Mouse (Mus musculus): ENCODE results near the gene Slc9a2. TPM values are rescaled to one million over a fixed set of nuclear protein-coding genes. Genes with fewer than 3 reads are reported as not detected.
A peak's percentile ranks its signal among the peaks of the same experiment; 100 is the strongest.
"Not testable (repeated sequence)": the region's sequence is repeated elsewhere in the genome, so short reads cannot be mapped to it uniquely, and the experiment has no call there.

Slc9a2 gene
- total RNA-seq, 4 experiments from 2014 or later = 13.8 to 24.5 (median 17.3) TPM

DNA sequence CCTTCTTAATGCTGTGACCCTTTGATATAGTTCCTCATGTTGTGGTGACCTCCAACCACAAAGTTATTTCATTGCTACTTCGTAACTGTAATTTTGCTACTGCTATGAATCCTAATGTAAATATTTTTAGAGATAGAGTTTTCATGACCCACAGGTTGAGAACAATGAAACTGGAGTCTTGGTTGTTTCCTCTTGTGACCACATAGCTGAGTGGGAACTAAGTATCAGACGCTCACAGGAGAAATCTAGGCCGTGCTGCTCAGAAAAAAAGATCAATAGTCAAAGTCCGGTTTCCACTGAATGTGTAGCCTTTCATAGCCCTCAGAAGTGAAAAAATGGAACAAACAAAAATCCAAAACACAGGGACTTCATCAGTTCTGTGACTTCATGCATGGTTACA is 24.7 kb downstream of the Slc9a2 start:
- DNase-seq (ENCODE audit: low spot score in 2 of 2) = no peak

DNA sequence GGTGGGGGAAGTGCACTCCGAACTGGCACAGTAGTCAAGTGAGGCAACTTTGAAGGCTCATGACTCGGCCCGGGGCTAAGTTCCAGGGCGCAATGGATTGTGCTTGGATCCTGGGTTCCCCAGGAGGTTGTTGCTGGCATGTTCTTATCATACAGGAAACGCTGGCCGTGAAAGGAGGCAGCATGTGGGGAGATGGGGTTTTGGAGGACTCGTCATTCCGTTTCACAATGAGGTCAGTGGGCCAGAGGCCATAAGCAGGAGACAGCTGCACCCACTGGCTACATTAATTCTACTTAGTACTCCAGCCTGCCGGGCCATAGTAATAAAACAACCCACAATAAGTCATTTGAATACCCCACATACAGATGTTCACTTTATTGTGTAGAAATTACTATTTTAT is 34.6 kb downstream of the Slc9a2 start:
- DNase-seq (ENCODE audit: low spot score in 2 of 2) = no peak

DNA sequence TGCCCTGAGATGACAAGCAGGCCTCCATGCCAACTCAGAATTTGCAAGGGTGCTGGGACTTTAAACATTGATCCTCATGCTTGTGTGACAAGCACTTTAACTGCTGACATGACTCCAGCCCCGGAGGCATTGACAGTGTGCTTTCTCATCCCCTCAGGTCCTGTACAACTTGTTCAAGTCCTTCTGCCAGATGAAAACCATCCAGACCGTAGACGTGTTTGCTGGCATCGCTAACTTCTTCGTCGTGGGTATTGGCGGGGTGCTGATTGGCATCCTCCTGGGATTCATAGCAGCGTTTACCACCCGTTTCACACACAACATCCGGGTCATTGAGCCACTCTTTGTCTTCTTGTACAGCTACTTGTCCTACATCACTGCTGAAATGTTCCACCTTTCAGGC is 45.7 kb downstream of the Slc9a2 start:
- no peak for DNase-seq (ENCODE audit: low spot score in 2 of 2)

DNA sequence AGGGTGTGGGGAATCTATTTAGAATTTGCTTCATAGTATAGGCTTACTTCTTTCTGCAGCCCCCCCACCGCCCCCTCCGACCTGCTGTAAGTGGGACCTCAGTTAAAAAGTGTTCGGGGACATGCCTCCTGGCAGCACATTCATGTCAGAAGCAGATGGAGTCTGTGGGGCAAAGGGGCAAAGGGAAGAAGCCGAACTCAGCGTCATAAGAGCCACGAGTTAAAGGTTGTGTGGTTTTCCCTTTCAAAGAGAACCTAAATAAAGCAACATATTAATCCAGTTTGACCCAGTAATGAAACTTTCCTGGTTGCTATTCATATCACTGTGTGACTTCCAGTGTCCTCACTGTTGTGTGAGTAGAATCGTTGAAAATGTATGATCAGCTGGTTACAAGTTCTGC is 47.0 kb downstream of the Slc9a2 start:
- no peak for DNase-seq (ENCODE audit: low spot score in 2 of 2)

DNA sequence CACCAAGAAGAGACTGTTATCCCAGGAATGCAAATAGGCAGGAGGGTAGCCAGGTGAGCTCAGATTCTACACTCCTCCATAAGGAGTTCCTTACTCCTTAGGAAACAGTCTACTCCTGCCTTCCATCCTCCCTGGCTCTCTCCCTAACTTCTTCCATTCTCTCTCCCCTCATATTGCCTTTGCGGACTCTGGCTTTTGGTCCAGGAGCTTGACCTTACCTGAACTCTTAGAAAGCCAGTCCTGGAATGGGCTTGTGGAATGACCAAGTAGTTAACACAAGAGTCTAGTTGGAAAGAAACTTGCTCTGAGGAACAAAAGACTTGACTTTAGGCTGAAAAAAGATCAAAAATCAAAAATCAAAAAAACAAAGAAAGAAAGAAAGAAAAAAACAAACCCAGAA is 48.3 kb downstream of the Slc9a2 start:
- no peak for DNase-seq (ENCODE audit: low spot score in 2 of 2)

DNA sequence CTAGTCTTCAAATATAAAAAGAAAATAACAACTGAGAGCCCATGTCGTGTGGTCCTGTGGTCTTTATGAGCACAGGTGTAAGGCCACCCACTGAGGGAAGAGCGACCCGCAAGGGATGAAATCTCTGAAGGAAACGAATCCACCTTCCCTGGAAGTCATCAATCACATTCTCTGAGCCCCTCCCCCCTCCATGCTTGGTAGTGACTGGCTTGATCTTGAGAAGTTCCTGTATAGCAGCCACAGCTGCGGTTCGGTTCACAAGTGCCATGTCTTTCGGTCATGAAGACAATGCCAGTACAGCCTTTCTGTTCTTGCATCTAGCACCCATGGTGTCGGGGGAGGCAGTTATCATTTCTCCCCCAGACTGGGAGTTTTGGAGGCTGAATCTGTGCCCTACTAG is 57.3 kb downstream of the Slc9a2 start:
- no peak for DNase-seq (ENCODE audit: low spot score in 2 of 2)

DNA sequence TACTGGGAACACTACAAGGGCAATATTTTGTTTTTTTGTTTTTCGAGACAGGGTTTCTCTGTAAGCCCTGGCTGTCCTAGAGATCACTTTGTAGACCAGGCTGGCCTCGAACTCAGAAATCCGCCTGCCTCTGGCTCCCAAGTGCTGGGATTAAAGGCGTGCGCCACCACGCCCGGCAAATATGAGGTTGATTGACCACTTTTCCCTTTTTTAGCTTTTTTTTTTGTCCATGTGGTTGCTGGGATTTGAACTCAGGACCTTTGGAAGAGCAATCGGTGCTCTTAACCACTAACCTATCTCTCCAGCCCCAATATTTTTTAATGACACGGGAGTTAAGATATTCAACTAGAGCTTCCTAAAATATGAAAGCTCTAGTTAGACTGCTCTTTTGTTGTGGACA is 57.9 kb downstream of the Slc9a2 start:
- DNase-seq (ENCODE audit: low spot score in 2 of 2) = not testable (repeated sequence)

DNA sequence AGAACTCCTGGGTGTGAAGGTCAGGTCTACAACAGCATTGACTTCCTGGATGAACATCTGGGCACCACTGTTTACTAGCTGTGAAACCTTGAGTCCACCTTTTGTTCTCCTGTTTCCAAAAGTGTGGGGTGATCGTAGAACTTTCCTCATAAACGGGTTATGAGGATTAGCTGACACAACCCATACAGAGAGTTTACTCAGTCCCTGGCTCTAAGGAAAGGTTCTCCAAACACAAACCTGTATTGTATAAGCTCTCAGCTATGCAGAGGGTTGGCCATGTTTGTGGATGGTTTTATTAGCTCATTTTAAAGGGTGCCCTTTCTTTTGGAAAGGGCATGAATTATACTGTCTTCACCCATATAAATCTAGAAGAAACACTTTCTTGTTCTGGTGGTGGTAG is 60.4 kb downstream of the Slc9a2 start:
- DNase-seq (ENCODE audit: low spot score in 2 of 2) = no peak

DNA sequence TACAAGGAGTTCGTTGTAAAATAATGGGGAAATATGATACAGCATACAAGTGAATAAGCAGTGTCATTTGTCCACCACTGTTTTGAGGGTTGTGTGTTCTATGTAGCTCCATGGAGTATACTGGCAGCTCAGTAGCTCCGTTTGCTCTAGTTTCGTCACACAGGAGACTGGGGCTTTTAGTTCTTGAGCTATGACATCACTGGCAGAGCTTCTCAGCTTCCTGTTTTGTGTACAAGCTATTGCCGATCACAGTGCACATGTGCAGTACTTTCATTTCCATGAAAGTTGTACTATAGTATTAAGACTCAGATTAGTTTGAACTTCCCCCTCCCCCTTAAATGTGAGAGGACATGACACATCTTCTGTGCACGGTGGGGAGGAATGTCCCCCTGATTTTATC is 65.7 kb downstream of the Slc9a2 start:
- DNase-seq (ENCODE audit: low spot score in 2 of 2) = no peak

DNA sequence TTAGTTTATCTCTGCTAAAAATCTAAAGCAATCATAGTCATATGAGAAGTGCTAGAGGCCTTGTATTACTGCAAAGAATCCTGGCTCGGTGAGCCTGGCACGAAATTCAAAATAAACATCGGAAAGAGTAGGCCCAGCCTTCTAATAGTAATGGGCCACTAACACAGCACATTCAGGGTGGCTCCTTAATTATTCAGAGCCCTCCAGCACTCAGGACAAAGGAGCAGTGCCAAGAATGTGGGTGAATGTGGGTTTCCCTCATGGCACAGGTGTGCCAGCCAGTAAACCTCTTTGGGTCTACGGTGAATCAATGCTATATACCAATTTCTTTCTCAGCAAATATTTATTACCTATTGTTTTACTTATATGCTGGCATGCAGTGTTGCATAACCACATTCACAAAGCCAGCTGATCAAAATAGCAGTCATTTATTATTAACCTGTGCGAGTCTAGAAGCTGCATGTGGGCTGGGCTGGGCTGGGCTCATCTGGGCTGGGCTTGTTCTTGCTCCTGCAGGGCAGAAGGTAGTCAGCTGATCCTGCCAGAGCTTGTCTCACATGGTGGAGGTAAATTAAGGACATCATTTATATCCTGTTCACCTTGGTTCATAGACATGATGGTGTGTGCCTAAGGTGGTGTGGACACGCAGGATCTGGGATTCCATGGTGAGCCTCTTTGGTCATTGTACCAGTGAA is 79.5 kb downstream of the Slc9a2 start:
- DNase-seq (ENCODE audit: low spot score in 2 of 2) = no peak

DNA sequence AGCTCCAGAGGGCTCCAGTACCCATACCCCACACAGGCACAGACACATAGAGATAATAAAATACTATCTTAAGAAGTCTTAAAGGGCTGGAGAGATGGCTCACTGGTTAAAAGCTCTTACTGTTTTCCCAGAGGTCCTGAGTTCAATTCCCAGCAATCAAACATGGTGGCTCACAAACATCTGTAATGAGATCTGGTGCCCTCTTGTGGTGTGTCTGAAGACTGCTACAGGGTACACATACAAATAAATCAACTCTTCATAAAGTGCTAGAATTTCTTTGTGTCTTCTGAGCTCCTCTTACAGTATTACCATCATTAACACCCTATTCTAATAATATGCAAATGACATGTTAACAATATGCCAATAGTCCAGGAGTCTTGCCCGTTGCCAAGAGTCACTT is 83.7 kb downstream of the Slc9a2 start:
- DNase-seq (ENCODE audit: low spot score in 2 of 2) = no peak

DNA sequence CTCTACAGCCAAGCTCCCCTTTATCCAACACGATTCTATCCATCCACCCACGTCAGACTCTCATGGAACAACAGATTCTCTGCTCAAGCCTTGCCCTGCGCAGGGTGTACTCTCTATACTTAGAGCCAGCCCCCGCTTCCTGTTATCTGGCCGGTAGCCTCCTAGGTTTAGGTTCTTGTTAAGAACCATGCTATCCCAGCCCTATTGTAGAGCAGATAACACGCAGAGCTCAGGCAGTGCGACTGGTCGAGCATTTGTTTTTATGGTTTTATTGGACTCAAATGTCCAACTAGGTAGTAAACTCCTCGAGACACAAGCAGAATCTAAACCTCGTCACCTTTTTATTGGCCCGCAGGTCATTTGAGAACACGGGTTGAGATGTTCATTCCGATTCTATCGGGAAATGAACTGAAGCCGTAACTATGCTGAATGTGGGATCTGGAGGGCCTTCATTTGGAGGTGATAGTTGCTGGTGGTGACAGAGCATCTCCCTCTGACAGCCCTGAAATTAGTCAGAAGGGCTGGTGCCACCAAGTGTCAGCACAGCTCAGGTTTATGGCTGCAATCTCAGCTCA is 84.4 kb downstream of the Slc9a2 start:
- no peak for DNase-seq (ENCODE audit: low spot score in 2 of 2)

DNA sequence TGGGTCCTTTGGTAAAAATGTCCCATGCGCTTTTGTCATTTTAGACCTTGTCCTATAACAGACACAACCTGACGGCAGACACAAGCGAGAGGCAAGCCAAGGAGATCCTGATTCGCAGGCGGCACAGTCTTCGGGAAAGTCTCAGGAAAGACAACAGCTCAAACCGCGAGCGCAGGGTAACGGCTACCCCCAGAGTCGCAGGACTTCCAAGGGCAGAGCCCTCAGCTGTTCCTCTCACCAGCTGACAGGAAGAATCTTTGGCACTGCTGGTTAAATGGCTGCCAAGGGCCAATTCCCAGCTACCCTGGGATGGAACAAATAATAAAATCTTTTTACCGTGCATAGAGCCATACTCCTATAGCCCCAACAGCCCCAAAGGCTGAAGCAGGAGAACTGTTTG is 85.1 kb downstream of the Slc9a2 start:
- peak; percentile 13 to 27 for DNase-seq (ENCODE audit: low spot score in 2 of 2)

DNA sequence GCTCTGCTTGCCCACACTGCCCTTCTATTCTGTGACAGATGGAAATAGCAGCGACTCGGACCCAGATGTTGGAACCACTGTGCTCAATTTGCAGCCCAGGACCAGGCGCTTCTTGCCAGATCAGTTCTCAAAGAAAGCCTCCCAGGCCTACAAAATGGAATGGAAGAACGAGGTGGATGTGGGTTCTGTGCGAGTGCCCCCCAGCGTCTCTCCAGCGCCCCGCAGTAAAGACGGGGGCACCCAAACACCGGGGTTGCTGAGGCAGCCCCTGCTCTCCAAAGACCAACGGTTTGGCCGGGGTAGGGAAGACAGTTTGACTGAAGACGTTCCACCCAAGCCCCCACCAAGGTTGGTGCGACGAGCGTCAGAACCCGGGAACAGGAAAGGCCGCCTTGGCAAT is 87.2 kb downstream of the Slc9a2 start:
- DNase-seq (ENCODE audit: low spot score in 2 of 2) = no peak

DNA sequence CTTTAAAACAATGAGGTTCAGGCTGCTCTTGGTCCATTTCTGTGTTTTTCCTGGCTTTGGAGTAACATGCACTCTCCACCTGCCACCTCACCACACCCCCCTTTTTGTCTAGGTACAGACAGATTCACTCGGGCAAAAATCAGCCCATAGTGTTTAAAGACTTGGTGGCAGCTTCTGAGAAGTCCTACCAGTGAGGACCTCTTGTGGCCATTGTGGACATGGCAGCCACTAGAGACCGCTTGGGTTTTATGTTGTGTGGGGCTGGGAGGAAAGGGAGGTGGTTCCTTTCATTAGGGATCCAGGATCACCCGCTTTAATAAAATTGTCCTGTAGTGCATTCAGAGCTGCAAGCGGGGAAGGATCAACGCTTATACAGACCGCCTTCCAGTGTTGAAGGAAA is 88.2 kb downstream of the Slc9a2 start:
- peak; percentile 26 to 40 for DNase-seq (ENCODE audit: low spot score in 2 of 2)

DNA sequence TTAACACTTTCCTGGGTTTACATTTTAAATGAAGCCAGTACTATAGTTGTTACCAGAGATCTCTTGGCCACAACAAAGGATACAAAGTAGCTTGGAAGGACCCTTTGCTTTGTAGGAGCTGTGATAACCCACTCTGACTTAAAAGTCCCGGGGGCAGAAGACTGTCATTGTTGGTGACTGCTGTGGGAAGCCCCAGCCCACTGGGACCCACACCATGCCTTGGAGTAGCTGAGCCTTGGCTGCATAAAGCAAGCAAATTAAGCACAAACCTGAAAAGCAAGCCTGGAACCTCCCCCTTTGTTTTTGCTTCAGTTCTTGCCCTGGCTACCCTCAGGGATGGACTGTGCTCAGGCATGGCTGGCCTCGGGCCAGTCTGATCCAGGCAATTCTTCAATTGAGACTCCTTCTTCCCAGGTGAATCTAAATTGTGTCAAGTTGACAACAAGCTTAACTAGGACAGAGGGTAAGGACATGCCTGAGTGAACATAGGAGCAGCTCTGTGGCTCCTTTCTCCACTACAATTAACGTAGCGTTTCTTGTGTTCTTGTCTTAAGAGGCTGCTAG is 89.0 kb downstream of the Slc9a2 start:
- no peak for DNase-seq (ENCODE audit: low spot score in 2 of 2)

DNA sequence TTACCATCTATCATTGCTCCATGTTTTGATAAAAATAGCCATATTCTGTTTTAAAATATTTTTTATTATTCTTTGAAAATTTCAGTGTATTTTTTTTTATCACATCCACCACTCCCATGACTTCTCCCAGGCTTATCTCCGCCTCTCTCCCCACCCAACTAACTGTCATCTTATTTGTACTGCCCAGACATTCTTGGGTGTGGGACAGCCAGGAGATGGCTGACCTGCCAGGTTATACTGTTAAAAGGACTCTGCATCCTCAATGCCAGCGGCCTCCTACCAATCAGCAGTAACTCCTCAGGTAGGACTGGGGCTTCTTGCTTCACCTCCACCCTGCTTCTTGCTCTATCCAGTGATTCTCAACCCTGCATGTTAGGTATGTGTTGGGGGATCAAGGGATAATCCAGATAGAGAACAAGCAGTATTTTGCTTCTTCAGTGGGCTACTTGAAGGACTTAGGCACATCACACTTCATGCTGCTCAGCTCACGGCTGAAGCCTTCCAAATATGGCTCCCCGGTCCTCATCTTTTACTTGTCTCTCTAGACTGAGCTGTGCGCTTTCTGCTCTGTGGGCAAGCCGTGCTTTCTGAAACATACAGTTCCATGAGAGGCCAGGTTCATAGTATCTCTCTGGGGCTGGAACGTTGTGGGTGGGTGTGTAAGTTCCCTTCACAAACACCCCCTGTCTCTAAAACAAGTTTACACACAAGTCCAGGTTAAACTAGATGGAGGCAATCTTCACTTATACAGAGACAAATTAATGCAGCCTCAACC is 91.0 kb downstream of the Slc9a2 start:
- no peak for DNase-seq (ENCODE audit: low spot score in 2 of 2)

DNA sequence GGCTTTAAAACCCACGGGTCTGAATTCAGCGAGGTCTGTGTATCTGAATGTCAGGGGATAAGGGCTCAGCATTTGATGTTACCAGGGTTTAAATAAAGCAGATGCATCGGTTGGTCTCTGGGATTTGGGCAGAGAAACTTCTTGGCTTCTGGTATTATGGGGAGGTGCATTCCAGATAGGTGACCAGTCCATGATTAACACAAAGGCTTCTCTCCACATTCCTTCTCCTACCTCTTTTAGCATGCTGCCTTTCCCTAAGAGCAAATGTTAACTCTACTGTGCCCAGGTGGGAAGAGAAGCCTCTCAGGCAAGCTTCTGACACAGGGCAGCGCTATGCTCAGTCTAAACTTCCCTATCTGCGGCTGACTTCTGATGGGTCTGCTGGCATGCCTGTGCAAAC is 92.9 kb downstream of the Slc9a2 start:
- DNase-seq (ENCODE audit: low spot score in 2 of 2) = no peak

DNA sequence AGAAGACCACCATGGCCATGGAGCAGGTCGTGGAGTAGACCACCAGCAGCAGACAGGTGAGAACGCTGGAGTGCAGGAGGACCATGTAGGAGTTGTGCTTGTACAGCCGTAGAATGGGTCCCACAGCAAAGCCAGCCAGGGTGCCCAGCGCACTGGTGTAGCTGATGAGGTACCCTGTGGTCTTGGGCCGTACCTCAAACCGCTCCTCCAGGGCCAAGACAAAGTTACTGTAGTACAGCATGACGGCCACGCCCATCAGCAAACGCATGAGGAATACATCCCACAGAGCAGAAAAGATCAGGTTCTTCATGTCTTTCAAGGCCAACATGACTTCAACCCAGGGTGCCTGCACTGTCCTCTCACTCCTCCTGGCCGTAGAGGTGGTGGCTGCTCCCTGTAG is 93.7 kb downstream of the Slc9a2 start:
- no peak for DNase-seq (ENCODE audit: low spot score in 2 of 2)

DNA sequence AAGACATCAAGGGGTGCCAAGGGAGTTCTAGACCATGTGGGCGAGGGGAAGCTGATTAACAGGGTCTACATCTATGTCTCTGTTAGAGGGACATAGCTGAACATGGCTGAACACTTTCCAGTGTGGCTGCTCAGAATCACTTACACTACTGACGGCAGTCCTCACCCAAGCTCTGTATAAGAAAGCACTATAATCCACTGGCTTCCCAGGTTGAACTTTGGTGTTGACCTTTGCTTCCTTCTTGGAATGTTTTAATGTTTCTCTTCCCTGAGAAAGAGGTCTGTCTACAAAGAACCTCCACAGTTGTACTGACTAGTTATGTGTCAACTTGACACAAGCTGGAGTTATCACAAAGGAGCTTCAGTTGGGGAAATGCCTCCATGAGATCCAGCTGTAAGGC is 95.7 kb downstream of the Slc9a2 start:
- no peak for DNase-seq (ENCODE audit: low spot score in 2 of 2)

DNA sequence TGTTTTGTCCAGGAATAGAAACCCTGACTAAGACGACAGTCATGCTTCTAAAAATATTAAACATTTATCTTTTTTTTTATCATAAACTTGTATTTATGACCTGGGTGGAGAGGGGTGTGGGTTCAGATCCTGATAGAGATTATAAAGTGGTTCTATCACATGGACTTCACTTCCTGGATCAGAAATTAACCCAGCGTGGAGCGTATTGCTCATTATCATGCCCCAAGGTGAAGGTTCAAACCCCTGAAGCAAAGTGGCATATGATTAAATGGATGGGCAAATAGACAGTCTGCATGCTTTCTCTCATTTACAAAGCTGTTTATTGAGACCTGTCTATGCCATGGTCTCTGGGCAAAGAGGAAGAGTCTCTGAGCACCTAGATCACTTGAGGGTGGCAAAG is 96.4 kb downstream of the Slc9a2 start:
- no peak for DNase-seq (ENCODE audit: low spot score in 2 of 2)

DNA sequence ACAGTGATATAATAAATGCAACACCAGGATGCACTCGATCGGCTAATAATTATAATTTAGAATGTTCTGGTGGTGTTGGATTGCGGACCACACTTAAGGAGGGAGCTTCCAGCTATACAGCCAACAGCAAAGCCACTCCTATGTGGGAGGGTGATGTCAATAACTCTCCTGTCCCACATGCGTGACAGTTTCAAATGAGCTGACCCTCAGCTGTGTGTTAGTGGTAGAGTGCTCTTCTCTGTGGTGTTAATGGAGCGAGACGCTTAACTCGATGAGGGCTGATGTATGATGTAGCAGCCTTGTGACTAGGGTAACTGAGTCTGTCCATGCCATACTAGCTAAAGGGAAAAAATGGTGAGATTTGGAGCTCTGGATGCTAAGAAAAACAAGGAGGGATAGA is 103.1 kb downstream of the Slc9a2 start:
- DNase-seq (ENCODE audit: low spot score in 2 of 2) = no peak

DNA sequence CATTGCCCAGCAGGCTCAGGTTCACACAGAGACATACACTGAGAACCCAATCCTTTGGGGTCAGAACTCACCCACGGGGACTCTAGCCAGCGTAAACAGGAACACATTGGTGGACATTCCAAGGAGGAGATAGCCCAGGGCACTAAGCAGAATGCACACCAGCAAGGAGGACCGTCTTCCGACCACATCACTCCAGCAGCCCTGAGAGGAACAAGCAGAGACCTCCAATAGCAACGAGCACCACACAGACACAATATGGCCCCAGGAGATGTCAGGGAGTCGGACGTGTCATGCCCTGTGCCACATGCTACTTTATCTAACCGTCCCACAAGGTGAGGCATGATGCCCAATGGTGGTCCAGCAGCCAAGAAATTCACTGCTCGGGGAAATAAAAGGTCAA is 103.9 kb downstream of the Slc9a2 start:
- no peak for DNase-seq (ENCODE audit: low spot score in 2 of 2)
